Mouse (Mus musculus): Measurements from ENCODE around the gene Rgs7. TPM values are rescaled to one million over a fixed set of nuclear protein-coding genes. Genes with fewer than 3 reads are reported as not detected.

Gene Rgs7
- polyA plus RNA-seq, 1 experiment, result not detected

GRCm38 (mm10) chr1:175329934-175330471, 162.3 kb downstream of the Rgs7 start:
- no peaks in the 10 kb centered on the region for H3K4me1 ChIP-seq (ENCODE audit: control insufficient read depth, insufficient read depth, low read length)
- no peak overlapping the region for H3K4me3 ChIP-seq (ENCODE audit: insufficient read depth, low read length)
- TF ChIP-seq CTCF (IDR thresholded peaks at IDR 0.05; ENCODE audit: low read depth, low read length) (no peak), POLR2A (IDR thresholded peaks at IDR 0.05; ENCODE audit: borderline replicate concordance, low read depth, low read length) (no peak)
- H3K27ac ChIP-seq (ENCODE audit: insufficient read depth, low read depth, low read length), result no peak overlapping the region

GRCm38 (mm10) chr1:175322781-175323180, 169.5 kb downstream of the Rgs7 start:
- H3K27ac ChIP-seq (ENCODE audit: insufficient read depth, low read depth, low read length), result no peak overlapping the region
- H3K4me1 ChIP-seq (ENCODE audit: control insufficient read depth, insufficient read depth, low read length), result no peaks in the 10 kb centered on the region
- TF ChIP-seq CTCF (IDR thresholded peaks at IDR 0.05; ENCODE audit: low read depth, low read length), result no peak
- TF ChIP-seq POLR2A (IDR thresholded peaks at IDR 0.05; ENCODE audit: borderline replicate concordance, low read depth, low read length), result no peak
- H3K4me3 ChIP-seq (ENCODE audit: insufficient read depth, low read length), result no peak overlapping the region

- no peak overlapping the region for H3K27ac ChIP-seq (ENCODE audit: insufficient read depth, low read depth, low read length)
- H3K4me1 ChIP-seq (ENCODE audit: control insufficient read depth, insufficient read depth, low read length), result no peaks in the 10 kb centered on the region
- TF ChIP-seq CTCF (IDR thresholded peaks at IDR 0.05; ENCODE audit: low read depth, low read length), result no peak
- no peak for TF ChIP-seq POLR2A (IDR thresholded peaks at IDR 0.05; ENCODE audit: borderline replicate concordance, low read depth, low read length)
- H3K4me3 ChIP-seq (ENCODE audit: insufficient read depth, low read length), result no peak overlapping the region
Measured at GRCm38 (mm10) chr1:175319205-175319604, 173.1 kb downstream of the Rgs7 start.

GRCm38 (mm10) chr1:175317264-175317663, 175.0 kb downstream of the Rgs7 start:
- no peak for TF ChIP-seq POLR2A (IDR thresholded peaks at IDR 0.05; ENCODE audit: borderline replicate concordance, low read depth, low read length)
- no peak for TF ChIP-seq CTCF (IDR thresholded peaks at IDR 0.05; ENCODE audit: low read depth, low read length)
- no peaks in the 10 kb centered on the region for H3K4me1 ChIP-seq (ENCODE audit: control insufficient read depth, insufficient read depth, low read length)
- no peak overlapping the region for H3K4me3 ChIP-seq (ENCODE audit: insufficient read depth, low read length)
- no peak overlapping the region for H3K27ac ChIP-seq (ENCODE audit: insufficient read depth, low read depth, low read length)

DNA sequence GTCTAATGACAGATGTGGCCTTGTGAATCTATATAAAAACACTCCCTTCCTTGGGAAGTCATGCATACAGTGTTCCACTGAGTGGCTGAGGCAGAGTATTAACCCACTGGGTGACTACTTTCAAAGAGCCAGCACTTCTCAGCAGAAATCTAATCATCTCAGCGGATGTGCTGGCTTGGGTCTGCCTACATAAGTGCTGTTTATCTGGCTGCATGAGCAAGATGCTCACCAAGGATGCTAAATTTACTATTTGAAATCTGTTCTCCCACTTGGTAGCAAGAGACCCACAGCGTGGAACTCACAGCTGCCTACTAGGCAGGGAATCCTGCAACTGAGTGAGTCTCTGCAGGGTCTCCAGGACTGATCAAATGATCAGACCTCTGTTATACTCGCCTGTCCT, 184.7 kb downstream of the Rgs7 start:
- no peaks in the 10 kb centered on the region for H3K4me1 ChIP-seq (ENCODE audit: control insufficient read depth, insufficient read depth, low read length)

DNA sequence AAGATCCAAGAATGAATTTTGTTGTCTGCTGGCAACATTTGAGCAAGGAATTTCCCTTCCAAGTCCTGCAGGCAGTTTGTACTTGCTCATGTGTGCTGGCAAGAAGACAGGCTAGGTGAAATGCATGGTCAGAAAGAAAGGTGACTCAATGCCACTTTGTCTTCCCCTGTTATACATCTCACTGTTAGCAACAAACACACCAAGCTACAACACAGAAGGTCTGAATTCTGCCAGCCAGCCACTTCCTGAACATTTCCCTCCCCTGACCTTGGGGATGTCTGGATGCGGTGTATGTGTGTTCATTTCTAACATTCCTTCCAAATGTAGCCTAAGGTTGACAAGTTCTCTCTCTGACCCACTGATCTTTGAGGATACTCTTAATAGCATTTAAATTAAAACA, 191.4 kb downstream of the Rgs7 start:
- Histone ChIP-seq H3K4me1 (ENCODE audit: control insufficient read depth, insufficient read depth, low read length) (no peaks in the 10 kb centered on the region), H3K4me3 (ENCODE audit: insufficient read depth, low read length) (no peak overlapping the region), H3K27ac (ENCODE audit: insufficient read depth, low read depth, low read length) (no peak overlapping the region)
- TF ChIP-seq CTCF (IDR thresholded peaks at IDR 0.05; ENCODE audit: low read depth, low read length) (no peak), POLR2A (IDR thresholded peaks at IDR 0.05; ENCODE audit: borderline replicate concordance, low read depth, low read length) (no peak)

More for the DNA sequence above, 184.7 kb downstream of the Rgs7 start:
- Histone ChIP-seq H3K4me3 (ENCODE audit: insufficient read depth, low read length) (no peak overlapping the region), H3K27ac (ENCODE audit: insufficient read depth, low read depth, low read length) (no peak overlapping the region)
- no peak for TF ChIP-seq CTCF (IDR thresholded peaks at IDR 0.05; ENCODE audit: low read depth, low read length)
- no peak for TF ChIP-seq POLR2A (IDR thresholded peaks at IDR 0.05; ENCODE audit: borderline replicate concordance, low read depth, low read length)

DNA sequence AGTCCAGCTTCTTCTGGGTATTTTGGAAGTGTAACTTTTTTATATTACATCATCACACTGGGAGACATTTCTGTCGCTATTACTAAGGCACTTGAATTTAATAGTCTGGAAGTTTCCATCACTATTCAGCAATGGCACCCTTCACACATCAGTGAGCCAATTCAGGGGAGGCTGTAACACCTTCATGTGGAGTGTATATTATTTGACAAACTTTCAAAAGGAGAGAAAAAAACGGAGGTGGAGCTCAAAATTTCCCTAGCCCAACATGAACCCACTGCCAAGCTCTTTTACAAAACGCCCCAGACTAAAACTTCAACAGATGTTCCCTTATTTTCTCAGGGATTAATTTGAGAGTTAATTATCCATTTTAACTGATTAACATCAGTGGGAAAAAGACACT, 191.9 kb downstream of the Rgs7 start:
- Histone ChIP-seq H3K4me1 (ENCODE audit: control insufficient read depth, insufficient read depth, low read length) (no peaks in the 10 kb centered on the region), H3K27ac (ENCODE audit: insufficient read depth, low read depth, low read length) (no peak overlapping the region), H3K4me3 (ENCODE audit: insufficient read depth, low read length) (no peak overlapping the region)
- TF ChIP-seq POLR2A (IDR thresholded peaks at IDR 0.05; ENCODE audit: borderline replicate concordance, low read depth, low read length) (no peak), CTCF (IDR thresholded peaks at IDR 0.05; ENCODE audit: low read depth, low read length) (no peak)

DNA sequence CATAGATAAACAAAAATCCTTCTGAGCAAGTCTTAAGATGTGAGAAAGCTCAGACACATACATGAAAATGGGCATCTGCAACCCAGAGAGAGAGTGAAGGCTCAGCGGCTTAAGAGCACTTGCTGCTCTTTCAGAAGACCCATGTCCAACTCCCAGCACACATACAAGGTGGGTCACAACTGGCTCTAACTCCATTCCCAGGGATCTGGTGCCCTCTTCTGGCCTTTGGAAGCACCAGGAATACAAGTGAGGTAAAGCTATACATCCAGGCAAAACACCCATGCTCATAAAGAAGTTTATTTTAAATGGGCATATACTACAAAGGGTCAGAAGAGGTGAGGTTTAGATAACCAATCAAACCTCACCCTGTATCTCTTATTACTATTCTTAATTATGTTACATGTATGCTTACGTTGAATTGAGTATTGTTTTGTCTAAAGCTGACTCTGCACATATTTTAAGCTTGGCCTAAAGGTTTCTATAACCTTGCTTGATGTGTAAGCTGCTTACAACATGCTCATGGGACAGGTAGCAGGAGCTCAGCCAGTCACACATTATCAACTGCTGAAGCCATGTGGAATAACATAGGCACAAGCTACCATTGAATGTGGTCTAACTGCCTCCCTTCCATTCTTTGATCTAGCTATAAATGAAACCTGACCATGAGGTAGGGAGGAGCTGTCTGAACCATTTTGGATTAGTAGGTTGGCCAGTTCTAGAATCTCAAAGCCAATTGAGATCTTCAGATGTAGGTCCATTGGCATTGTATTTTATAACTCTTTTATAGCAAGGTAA, 192.5 kb downstream of the Rgs7 start:
- TF ChIP-seq CTCF (IDR thresholded peaks at IDR 0.05; ENCODE audit: low read depth, low read length) (no peak), POLR2A (IDR thresholded peaks at IDR 0.05; ENCODE audit: borderline replicate concordance, low read depth, low read length) (no peak)
- Histone ChIP-seq H3K4me3 (ENCODE audit: insufficient read depth, low read length) (no peak overlapping the region), H3K27ac (ENCODE audit: insufficient read depth, low read depth, low read length) (no peak overlapping the region), H3K4me1 (ENCODE audit: control insufficient read depth, insufficient read depth, low read length) (no peaks in the 10 kb centered on the region)

GRCm38 (mm10) chr1:175296906-175297305, 195.4 kb downstream of the Rgs7 start:
- H3K4me3 ChIP-seq (ENCODE audit: insufficient read depth, low read length), result no peak overlapping the region
- no peaks in the 10 kb centered on the region for H3K4me1 ChIP-seq (ENCODE audit: control insufficient read depth, insufficient read depth, low read length)
- H3K27ac ChIP-seq (ENCODE audit: insufficient read depth, low read depth, low read length), result no peak overlapping the region
- no peak for TF ChIP-seq CTCF (IDR thresholded peaks at IDR 0.05; ENCODE audit: low read depth, low read length)

DNA sequence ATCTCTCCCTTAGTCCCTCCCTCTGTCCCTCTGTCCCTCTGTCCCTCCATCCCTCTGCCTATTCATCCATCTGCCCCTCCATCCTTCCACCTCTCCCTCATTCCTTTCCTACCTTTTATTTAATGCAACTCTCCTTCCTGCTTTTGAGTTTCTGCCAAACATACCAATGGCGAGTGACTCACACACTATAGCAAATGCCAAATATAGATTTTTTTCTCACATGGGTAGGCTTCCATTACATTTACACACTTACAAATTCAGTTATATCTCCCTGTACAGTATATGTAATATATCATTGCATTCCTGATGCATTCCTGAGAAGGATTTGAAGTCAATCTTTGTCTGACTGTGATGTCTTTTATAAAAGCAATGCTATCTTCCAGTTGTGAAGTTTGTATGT, 202.2 kb downstream of the Rgs7 start:
- H3K27ac ChIP-seq (ENCODE audit: insufficient read depth, low read depth, low read length), result no peak overlapping the region
- no peaks in the 10 kb centered on the region for H3K4me1 ChIP-seq (ENCODE audit: control insufficient read depth, insufficient read depth, low read length)
- no peak overlapping the region for H3K4me3 ChIP-seq (ENCODE audit: insufficient read depth, low read length)
- no peak for TF ChIP-seq POLR2A (IDR thresholded peaks at IDR 0.05; ENCODE audit: borderline replicate concordance, low read depth, low read length)
- no peak for TF ChIP-seq CTCF (IDR thresholded peaks at IDR 0.05; ENCODE audit: low read depth, low read length)
